Mouse (Mus musculus): ENCODE data around the gene Tns1. TPM values are rescaled to one million over a fixed set of nuclear protein-coding genes. Genes with fewer than 3 reads are reported as not detected.

The Tns1 gene
- polyA plus RNA-seq, 1 experiment from 2014 or later: 15.6 TPM

- Histone ChIP-seq H3K9ac (ENCODE audit: low read length) (no peak overlapping the region), H3K4me2 (ENCODE audit: low read depth, low read length, severe bottlenecking) (no peak overlapping the region), H3K36me3 (ENCODE audit: control insufficient read depth, insufficient read depth, low read length) (no peaks in the 10 kb centered on the region), H3K27ac (ENCODE audit: low read depth, low read length) (no peak overlapping the region), H3K9me3 (ENCODE audit: control insufficient read depth, low read length) (no peaks in the 10 kb centered on the region), H3K4me1 (replicated peaks; ENCODE audit: control insufficient read depth, insufficient read depth, low read length) (peaks cover 6% of the 10 kb centered on the region; the same call in 1 of the 2 replicates), H3K4me3 (ENCODE audit: low read depth, low read length) (no peak overlapping the region), H3K27me3 (ENCODE audit: control insufficient read depth, insufficient read depth, low read length) (peaks cover 10% of the 10 kb centered on the region)
- no peak for ATAC-seq (replicated peaks; ENCODE audit: low FRiP score)
- DNase-seq (ENCODE audit: low spot score): no peak
These were observed 90.0 kb downstream of the Tns1 start for GRCm38 (mm10) chr1:74034211-74034610.

GRCm38 (mm10) chr1:74033407-74033806 is 90.8 kb downstream of the Tns1 start:
- DNase-seq (ENCODE audit: low spot score) (no peak), ATAC-seq (replicated peaks; ENCODE audit: low FRiP score) (no peak)
- no peak overlapping the region for H3K27ac ChIP-seq (ENCODE audit: low read depth, low read length)
- H3K4me3 ChIP-seq (ENCODE audit: low read depth, low read length): no peak overlapping the region
- H3K9me3 ChIP-seq (ENCODE audit: control insufficient read depth, low read length): no peaks in the 10 kb centered on the region
- peaks cover 6% of the 10 kb centered on the region; the same call in 1 of the 2 replicates for H3K4me1 ChIP-seq (replicated peaks; ENCODE audit: control insufficient read depth, insufficient read depth, low read length)
- no peak overlapping the region for H3K9ac ChIP-seq (ENCODE audit: low read length)
- WGBS: 75% methylated on average over 4 of the region's 4 CpGs
- H3K4me2 ChIP-seq (ENCODE audit: low read depth, low read length, severe bottlenecking): no peak overlapping the region
- H3K36me3 ChIP-seq (ENCODE audit: control insufficient read depth, insufficient read depth, low read length): no peaks in the 10 kb centered on the region
- H3K27me3 ChIP-seq (ENCODE audit: control insufficient read depth, insufficient read depth, low read length): peaks cover 10% of the 10 kb centered on the region

GRCm38 (mm10) chr1:74032966-74033365 is 91.3 kb downstream of the Tns1 start:
- no peaks in the 10 kb centered on the region for H3K9me3 ChIP-seq (ENCODE audit: control insufficient read depth, low read length)
- H3K4me3 ChIP-seq (ENCODE audit: low read depth, low read length): no peak overlapping the region
- no peak for DNase-seq (ENCODE audit: low spot score)
- no peaks in the 10 kb centered on the region for H3K36me3 ChIP-seq (ENCODE audit: control insufficient read depth, insufficient read depth, low read length)
- peaks cover 10% of the 10 kb centered on the region for H3K27me3 ChIP-seq (ENCODE audit: control insufficient read depth, insufficient read depth, low read length)
- H3K4me2 ChIP-seq (ENCODE audit: low read depth, low read length, severe bottlenecking): no peak overlapping the region
- H3K4me1 ChIP-seq (replicated peaks; ENCODE audit: control insufficient read depth, insufficient read depth, low read length): peaks cover 6% of the 10 kb centered on the region; the same call in 1 of the 2 replicates
- WGBS: 87% methylated on average over 5 of the region's 5 CpGs
- H3K27ac ChIP-seq (ENCODE audit: low read depth, low read length): no peak overlapping the region
- ATAC-seq (replicated peaks; ENCODE audit: low FRiP score): no peak
- H3K9ac ChIP-seq (ENCODE audit: low read length): no peak overlapping the region

- no peak for DNase-seq (ENCODE audit: low spot score)
- no peaks in the 10 kb centered on the region for H3K9me3 ChIP-seq (ENCODE audit: control insufficient read depth, low read length)
- no peak for ATAC-seq (replicated peaks; ENCODE audit: low FRiP score)
- no peak overlapping the region for H3K4me2 ChIP-seq (ENCODE audit: low read depth, low read length, severe bottlenecking)
- WGBS: 83% methylated on average over 9 of the region's 9 CpGs
- H3K27me3 ChIP-seq (ENCODE audit: control insufficient read depth, insufficient read depth, low read length): peaks cover 8% of the 10 kb centered on the region
- peaks cover 5% of the 10 kb centered on the region; the same call in 1 of the 2 replicates for H3K4me1 ChIP-seq (replicated peaks; ENCODE audit: control insufficient read depth, insufficient read depth, low read length)
- no peak overlapping the region for H3K9ac ChIP-seq (ENCODE audit: low read length)
- H3K4me3 ChIP-seq (ENCODE audit: low read depth, low read length): no peak overlapping the region
- no peak overlapping the region for H3K27ac ChIP-seq (ENCODE audit: low read depth, low read length)
- no peaks in the 10 kb centered on the region for H3K36me3 ChIP-seq (ENCODE audit: control insufficient read depth, insufficient read depth, low read length)
These were observed 92.3 kb downstream of the Tns1 start for GRCm38 (mm10) chr1:74031771-74032609.

- Histone ChIP-seq H3K27ac (ENCODE audit: low read depth, low read length) (no peak overlapping the region), H3K36me3 (ENCODE audit: control insufficient read depth, insufficient read depth, low read length) (no peaks in the 10 kb centered on the region), H3K9ac (ENCODE audit: low read length) (no peak overlapping the region), H3K27me3 (ENCODE audit: control insufficient read depth, insufficient read depth, low read length) (peaks cover under 1% of the 10 kb centered on the region; the same call in 1 of the 2 replicates), H3K9me3 (ENCODE audit: control insufficient read depth, low read length) (no peaks in the 10 kb centered on the region), H3K4me3 (ENCODE audit: low read depth, low read length) (no peak overlapping the region), H3K4me1 (replicated peaks; ENCODE audit: control insufficient read depth, insufficient read depth, low read length) (0 out of 2 replicates have a peak, but pooled peaks cover 3% of the 10 kb centered on the region), H3K4me2 (ENCODE audit: low read depth, low read length, severe bottlenecking) (no peak overlapping the region)
- ATAC-seq (replicated peaks; ENCODE audit: low FRiP score): 0 out of 2 replicates have a peak, but pooled peaks have one; percentile 30
- no peak for DNase-seq (ENCODE audit: low spot score)
- WGBS: 33% methylated on average over 3 of the region's 3 CpGs
These were observed 93.3 kb downstream of the Tns1 start for GRCm38 (mm10) chr1:74030901-74031360.

- H3K4me3 ChIP-seq (ENCODE audit: low read depth, low read length): no peak overlapping the region
- ATAC-seq (replicated peaks; ENCODE audit: low FRiP score): no peak
- 100% methylated on average over 1 of the region's 1 CpGs for WGBS
- H3K27ac ChIP-seq (ENCODE audit: low read depth, low read length): no peak overlapping the region
- no peaks in the 10 kb centered on the region for H3K27me3 ChIP-seq (ENCODE audit: control insufficient read depth, insufficient read depth, low read length)
- no peaks in the 10 kb centered on the region for H3K36me3 ChIP-seq (ENCODE audit: control insufficient read depth, insufficient read depth, low read length)
- no peaks in the 10 kb centered on the region for H3K9me3 ChIP-seq (ENCODE audit: control insufficient read depth, low read length)
- no peak overlapping the region for H3K4me2 ChIP-seq (ENCODE audit: low read depth, low read length, severe bottlenecking)
- DNase-seq (ENCODE audit: low spot score): no peak
- no peak overlapping the region for H3K9ac ChIP-seq (ENCODE audit: low read length)
- H3K4me1 ChIP-seq (replicated peaks; ENCODE audit: control insufficient read depth, insufficient read depth, low read length): 0 out of 2 replicates have a peak, but pooled peaks cover 3% of the 10 kb centered on the region
These were observed 94.0 kb downstream of the Tns1 start for GRCm38 (mm10) chr1:74030285-74030684.

GRCm38 (mm10) chr1:74029669-74030068 is 94.6 kb downstream of the Tns1 start:
- Histone ChIP-seq H3K9ac (ENCODE audit: low read length) (no peak overlapping the region), H3K4me2 (ENCODE audit: low read depth, low read length, severe bottlenecking) (no peak overlapping the region), H3K4me1 (replicated peaks; ENCODE audit: control insufficient read depth, insufficient read depth, low read length) (0 out of 2 replicates have a peak, but pooled peaks cover 3% of the 10 kb centered on the region), H3K27ac (ENCODE audit: low read depth, low read length) (no peak overlapping the region), H3K27me3 (ENCODE audit: control insufficient read depth, insufficient read depth, low read length) (no peaks in the 10 kb centered on the region), H3K9me3 (ENCODE audit: control insufficient read depth, low read length) (no peaks in the 10 kb centered on the region), H3K4me3 (ENCODE audit: low read depth, low read length) (no peak overlapping the region), H3K36me3 (ENCODE audit: control insufficient read depth, insufficient read depth, low read length) (no peaks in the 10 kb centered on the region)
- ATAC-seq (replicated peaks; ENCODE audit: low FRiP score) (no peak), DNase-seq (ENCODE audit: low spot score) (no peak)
- 89% methylated on average over 3 of the region's 3 CpGs for WGBS

GRCm38 (mm10) chr1:74028881-74029266 is 95.4 kb downstream of the Tns1 start:
- H3K36me3 ChIP-seq (ENCODE audit: control insufficient read depth, insufficient read depth, low read length): no peaks in the 10 kb centered on the region
- no peak overlapping the region for H3K4me3 ChIP-seq (ENCODE audit: low read depth, low read length)
- no peak overlapping the region for H3K4me2 ChIP-seq (ENCODE audit: low read depth, low read length, severe bottlenecking)
- 0 out of 2 replicates have a peak, but pooled peaks cover 3% of the 10 kb centered on the region for H3K4me1 ChIP-seq (replicated peaks; ENCODE audit: control insufficient read depth, insufficient read depth, low read length)
- no peaks in the 10 kb centered on the region for H3K9me3 ChIP-seq (ENCODE audit: control insufficient read depth, low read length)
- no peak for DNase-seq (ENCODE audit: low spot score)
- no peak for ATAC-seq (replicated peaks; ENCODE audit: low FRiP score)
- H3K27ac ChIP-seq (ENCODE audit: low read depth, low read length): no peak overlapping the region
- 88% methylated on average over 5 of the region's 5 CpGs for WGBS
- H3K27me3 ChIP-seq (ENCODE audit: control insufficient read depth, insufficient read depth, low read length): no peaks in the 10 kb centered on the region
- H3K9ac ChIP-seq (ENCODE audit: low read length): no peak overlapping the region
